Mouse (Mus musculus) hindbrain, postnatal 0 days (tissue): ENCODE measurements around the gene AC124502.3. TPM values are rescaled to one million over a fixed set of nuclear protein-coding genes. Genes with fewer than 3 reads are reported as not detected.
"Not testable (repeated sequence)": the region's sequence is repeated elsewhere in the genome, so short reads cannot be mapped to it uniquely, and the experiment has no call there.

Experiments
- ATAC-seq: fragments of 200-750 bp; cut with Nextera tagmentation; 2 replicates; pipeline ENCODE4 v1.8.0; 2017; ENCODE audit warnings: mild to moderate bottlenecking, moderate TSS enrichment, moderate library complexity
- DNase-seq: peaks from one replicate; pipeline ENCODE4 v3.0.0-alpha.2; 2015; ENCODE audit warnings: low spot score
- H3K27ac ChIP-seq: fragments of 300-500 bp; sonication (generic); 2 replicates; pipeline ENCODE4 v1.5.1; 2014; ENCODE audit warnings: mild to moderate bottlenecking
- H3K27me3 ChIP-seq: fragments of 300-500 bp; sonication (generic); 2 replicates; pipeline ENCODE4 v1.6.1; 2014; ENCODE audit warnings: low read length, mixed read lengths; ENCODE audit not compliant: insufficient read depth
- H3K36me3 ChIP-seq: fragments of 300-500 bp; sonication (generic); 2 replicates; pipeline ENCODE4 v1.6.1; 2014; ENCODE audit warnings: low read length, mixed read lengths; ENCODE audit not compliant: insufficient read depth
- H3K4me1 ChIP-seq: fragments of 300-500 bp; sonication (generic); 2 replicates; pipeline ENCODE4 v1.6.1; 2014; ENCODE audit warnings: antibody characterized with exemption, low read length, mixed read lengths; ENCODE audit not compliant: insufficient read depth
- H3K4me2 ChIP-seq: fragments of 300-500 bp; sonication (generic); 2 replicates; pipeline ENCODE4 v1.6.1; 2014; ENCODE audit warnings: low read depth, mild to moderate bottlenecking, low read length, moderate library complexity, mixed read lengths
- H3K4me3 ChIP-seq: fragments of 300-500 bp; sonication (generic); 2 replicates; pipeline ENCODE4 v1.5.1; 2014; ENCODE audit warnings: low read length
- H3K9ac ChIP-seq: fragments of 300-500 bp; sonication (generic); replicated peaks from 2 replicates; pipeline ENCODE4 v1.6.1; 2014; ENCODE audit warnings: mild to moderate bottlenecking, low read length, moderate library complexity, mixed read lengths
- H3K9me3 ChIP-seq: fragments of 300-500 bp; sonication (generic); 2 replicates; pipeline ENCODE4 v1.6.1; 2016; ENCODE audit warnings: low read length, mixed read lengths
- CTCF ChIP-seq: IDR thresholded peaks from 2 replicates; pipeline ENCODE4 v1.5.1; 2016; ENCODE audit warnings: antibody characterized with exemption, control low read depth, low read depth
- WGBS: fragments of 180-500 bp; shearing (Covaris S2); extraction: QIAGEN DNeasy Blood & Tissue Kit; methylation state at CpG from one replicate; pipeline ENCODE4 v1.1.7; 2014; 5-methylcytosine and 5-hydroxymethylcytosine counted together
- polyA plus RNA-seq: library from polyadenylated mRNA; unstranded; fragments of >200 nt; fragmentation: Nextera tagmentation; extraction: Ambion mirVana; gene quantifications from 2 replicates; pipeline ENCODE4 v1.2.1, GENCODE M21; 2015
- total RNA-seq: library from RNA; depleted of rRNA; stranded (reverse); fragments of >200 nt; gene quantifications from 2 replicates; pipeline ENCODE4 v1.2.3, GENCODE M21; 2014

The AC124502.3 gene
- total and polyA plus RNA-seq, 2 experiments from 2014 or later, result 2.4 to 4.5 TPM

- H3K4me3 ChIP-seq, result no peak overlapping the region
- no peak overlapping the region for H3K4me2 ChIP-seq
- DNase-seq (no peak), ATAC-seq (no peak)
- 0 out of 2 replicates have a peak, but pooled peaks cover under 1% of the 10 kb centered on the region for H3K4me1 ChIP-seq
- 65% methylated on average over 18 of the region's 18 CpGs for WGBS
- H3K27me3 ChIP-seq, result no peaks in the 10 kb centered on the region
- H3K9me3 ChIP-seq, result no peaks in the 10 kb centered on the region
- H3K27ac ChIP-seq, result no peak overlapping the region
- TF ChIP-seq CTCF, result no peak
- H3K9ac ChIP-seq, result no peak overlapping the region
- H3K36me3 ChIP-seq, result no peaks in the 10 kb centered on the region
Observed at GRCm38 (mm10) chr19:5082005-5082404, 43.3 kb downstream of the AC124502.3 start.

GRCm38 (mm10) chr19:5082596-5082995 lies 43.9 kb downstream of the AC124502.3 start:
- H3K4me3 ChIP-seq, result no peak overlapping the region
- H3K27ac ChIP-seq, result no peak overlapping the region
- no peak for TF ChIP-seq CTCF
- WGBS, result 71% methylated on average over 24 of the region's 24 CpGs
- H3K4me1 ChIP-seq, result peaks cover 6% of the 10 kb centered on the region; the same call in 1 of the 2 replicates
- no peak overlapping the region for H3K4me2 ChIP-seq
- H3K27me3 ChIP-seq, result no peaks in the 10 kb centered on the region
- ATAC-seq, result no peak
- no peak for DNase-seq
- H3K36me3 ChIP-seq, result no peaks in the 10 kb centered on the region
- H3K9ac ChIP-seq, result no peak overlapping the region
- no peaks in the 10 kb centered on the region for H3K9me3 ChIP-seq

GRCm38 (mm10) chr19:5083961-5084833 lies 45.5 kb downstream of the AC124502.3 start:
- peak overlapping the region; percentile 86 for H3K9ac ChIP-seq
- no peak for ATAC-seq
- H3K27me3 ChIP-seq, result no peaks in the 10 kb centered on the region
- H3K4me2 ChIP-seq, result peak overlapping the region; percentile 67
- peaks cover 10% of the 10 kb centered on the region; the same call in 1 of the 2 replicates for H3K4me1 ChIP-seq
- H3K4me3 ChIP-seq, result peak overlapping the region; percentile 69
- 63% methylated on average over 3 of the region's 3 CpGs for WGBS
- H3K36me3 ChIP-seq, result no peaks in the 10 kb centered on the region
- H3K27ac ChIP-seq, result peak overlapping the region; percentile 71
- no peaks in the 10 kb centered on the region for H3K9me3 ChIP-seq
- TF ChIP-seq CTCF, result no peak
- peak; percentile 45 for DNase-seq

GRCm38 (mm10) chr19:5084834-5085144 lies 46.1 kb downstream of the AC124502.3 start:
- ATAC-seq, result no peak
- Histone ChIP-seq H3K4me3 (peak overlapping the region; percentile 69), H3K4me1 (peaks cover 13% of the 10 kb centered on the region; the same call in 1 of the 2 replicates), H3K27me3 (no peaks in the 10 kb centered on the region), H3K4me2 (peak overlapping the region; percentile 67), H3K36me3 (no peaks in the 10 kb centered on the region), H3K9ac (peak overlapping the region; percentile 86), H3K9me3 (no peaks in the 10 kb centered on the region), H3K27ac (peak overlapping the region; percentile 71)
- WGBS, result under 1% methylated on average over 15 of the region's 15 CpGs
- DNase-seq, result no peak
- TF ChIP-seq CTCF, result no peak

- ATAC-seq (no peak), DNase-seq (peak; percentile 60)
- H3K36me3 ChIP-seq, result 0 out of 2 replicates have a peak, but pooled peaks cover under 1% of the 10 kb centered on the region
- H3K9ac ChIP-seq, result peak within 1 kb of the TSS; percentile 86
- TF ChIP-seq CTCF, result no peak
- under 1% methylated on average over 65 of the region's 69 CpGs for WGBS
- peak within 1 kb of the TSS; percentile 69 for H3K4me3 ChIP-seq
- peaks cover 13% of the 10 kb centered on the region; the same call in 1 of the 2 replicates for H3K4me1 ChIP-seq
- H3K9me3 ChIP-seq, result no peaks in the 10 kb centered on the region
- no peaks in the 10 kb centered on the region for H3K27me3 ChIP-seq
- H3K27ac ChIP-seq, result peak within 1 kb of the TSS; percentile 71
- peak within 1 kb of the TSS; percentile 67 for H3K4me2 ChIP-seq
Observed at GRCm38 (mm10) chr19:5085145-5085863, 46.6 kb downstream of the AC124502.3 start, which contains the start of gene Tmem151a. Gene Tmem151a, minus strand, starts transcription at chr19:5085531.

GRCm38 (mm10) chr19:5086533-5086932 lies 47.8 kb downstream of the AC124502.3 start:
- not testable (repeated sequence) for H3K36me3 ChIP-seq, H3K9ac ChIP-seq, H3K27me3 ChIP-seq, H3K9me3 ChIP-seq, H3K4me3 ChIP-seq, H3K27ac ChIP-seq, H3K4me2 ChIP-seq, DNase-seq, ATAC-seq
- WGBS, result 53% methylated on average over 4 of the region's 4 CpGs
- peak; percentile 48 for TF ChIP-seq CTCF
- H3K4me1 ChIP-seq, result peaks cover 13% of the 10 kb centered on the region; the same call in 1 of the 2 replicates
